Mouse (Mus musculus): ENCODE data around the gene Eif6.

DNA sequence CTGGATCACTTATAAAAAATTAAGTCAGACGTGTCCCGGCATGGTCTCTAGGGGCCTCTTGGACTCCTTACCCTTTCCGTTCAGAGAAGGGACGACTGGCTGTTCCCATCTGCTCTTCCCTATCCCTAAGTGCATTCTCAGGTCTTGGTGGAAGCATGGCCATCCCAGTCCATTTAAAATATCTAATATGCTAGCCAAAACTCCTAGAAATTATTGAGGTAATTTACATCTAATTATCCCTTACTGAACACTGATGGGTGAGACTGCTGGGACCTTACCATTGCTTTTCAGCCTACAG, 49.1 kb downstream of the Eif6 start:
- TF ChIP-seq MAX (IDR thresholded peaks at IDR 0.05), result no peak
- TF ChIP-seq CTCF (IDR thresholded peaks at IDR 0.05; ENCODE audit: control insufficient read depth, insufficient read depth, insufficient read length), result no peak
- no peak for TF ChIP-seq MYOD1 (IDR thresholded peaks at IDR 0.05; ENCODE audit: control insufficient read depth, insufficient read length, low read depth)
- TF ChIP-seq CEBPB (IDR thresholded peaks at IDR 0.05; ENCODE audit: low read depth), result no peak
